Mouse (Mus musculus) midbrain, embryonic 15.5 days (tissue): ENCODE results near the gene Gm10073. TPM values are rescaled to one million over a fixed set of nuclear protein-coding genes. Genes with fewer than 3 reads are reported as not detected.
"Not testable (repeated sequence)": the region's sequence is repeated elsewhere in the genome, so short reads cannot be mapped to it uniquely, and the experiment has no call there.

Experiments used
- ATAC-seq: fragments of 200-750 bp; cut with Nextera tagmentation; replicated peaks from 2 replicates; pipeline ENCODE4 v1.8.0; 2017; ENCODE audit warnings: moderate TSS enrichment
- H3K27ac ChIP-seq: fragments of 300-500 bp; sonication (generic); 2 replicates; pipeline ENCODE4 v1.5.1; 2015; ENCODE audit warnings: mild to moderate bottlenecking, inconsistent platforms
- H3K27me3 ChIP-seq: fragments of 300-500 bp; sonication (generic); replicated peaks from 2 replicates; pipeline ENCODE4 v1.6.1; 2015; ENCODE audit warnings: inconsistent platforms
- H3K36me3 ChIP-seq: fragments of 300-500 bp; sonication (generic); replicated peaks from 2 replicates; pipeline ENCODE4 v1.6.1; 2015; ENCODE audit warnings: inconsistent platforms
- H3K4me1 ChIP-seq: fragments of 300-500 bp; sonication (generic); 2 replicates; pipeline ENCODE4 v1.6.1; 2015; ENCODE audit warnings: inconsistent platforms
- H3K4me2 ChIP-seq: fragments of 300-500 bp; sonication (generic); 2 replicates; pipeline ENCODE4 v1.6.1; 2015; ENCODE audit warnings: inconsistent platforms, mild to moderate bottlenecking, moderate library complexity
- H3K4me3 ChIP-seq: fragments of 300-500 bp; sonication (generic); 2 replicates; pipeline ENCODE4 v1.5.1; 2015; ENCODE audit warnings: mild to moderate bottlenecking, inconsistent platforms
- H3K9ac ChIP-seq: fragments of 300-500 bp; sonication (generic); 2 replicates; pipeline ENCODE4 v1.6.1; 2015; ENCODE audit warnings: mild to moderate bottlenecking, inconsistent platforms
- H3K9me3 ChIP-seq: fragments of 300-500 bp; sonication (generic); 2 replicates; pipeline ENCODE4 v1.6.1; 2016; ENCODE audit warnings: inconsistent platforms
- WGBS: fragments of 180-500 bp; shearing (Covaris S2); methylation state at CpG from one replicate; pipeline ENCODE4 v1.1.7; 2015; ENCODE audit warnings: mixed read lengths; 5-methylcytosine and 5-hydroxymethylcytosine counted together
- polyA plus RNA-seq: library from polyadenylated mRNA; unstranded; fragments of >200 nt; fragmentation: Nextera tagmentation; extraction: Ambion mirVana; gene quantifications from 2 replicates; pipeline ENCODE4 v1.2.1, GENCODE M21; 2015

Gm10073 gene
- polyA plus RNA-seq, 1 experiment from 2014 or later = 5.7 TPM

GRCm38 (mm10) chr8:106588443-106589431, 15.5 kb upstream of the Gm10073 start:
- Histone ChIP-seq H3K27ac (no peak overlapping the region), H3K27me3 (no peaks in the 10 kb centered on the region), H3K9ac (no peak overlapping the region), H3K4me1 (no peaks in the 10 kb centered on the region), H3K9me3 (no peaks in the 10 kb centered on the region), H3K4me3 (no peak overlapping the region), H3K4me2 (no peak overlapping the region), H3K36me3 (no peaks in the 10 kb centered on the region)
- no peak for ATAC-seq
- 65% methylated on average over 3 of the region's 3 CpGs for WGBS

DNA sequence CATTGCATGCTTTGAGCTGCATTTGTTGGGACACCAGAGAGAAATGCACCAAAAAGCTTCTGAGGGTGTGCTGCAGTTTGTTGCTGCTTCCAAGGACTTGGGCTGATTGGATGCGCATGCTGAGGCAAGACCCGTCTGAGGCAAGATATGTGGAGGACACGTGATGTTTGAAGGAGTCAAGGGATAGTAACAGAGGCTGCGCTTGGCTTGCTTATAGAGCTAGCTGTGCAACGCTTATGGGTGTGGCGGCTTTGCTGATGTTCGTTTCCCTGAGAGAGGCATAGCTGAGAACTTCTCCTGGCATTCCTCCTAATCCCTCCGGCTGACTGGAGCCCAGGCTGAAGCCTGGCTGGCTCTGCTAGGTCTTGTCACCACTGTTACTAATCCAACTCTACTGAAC, 13.6 kb upstream of the Gm10073 start:
- no peak for ATAC-seq
- Histone ChIP-seq H3K9me3 (no peaks in the 10 kb centered on the region), H3K27me3 (no peaks in the 10 kb centered on the region), H3K4me2 (no peak overlapping the region), H3K4me3 (no peak overlapping the region), H3K4me1 (no peaks in the 10 kb centered on the region), H3K36me3 (no peaks in the 10 kb centered on the region), H3K9ac (no peak overlapping the region), H3K27ac (no peak overlapping the region)
- 77% methylated on average over 8 of the region's 8 CpGs for WGBS

GRCm38 (mm10) chr8:106585671-106586037, 12.4 kb upstream of the Gm10073 start:
- H3K9ac ChIP-seq = no peak overlapping the region
- no peaks in the 10 kb centered on the region for H3K27me3 ChIP-seq
- no peaks in the 10 kb centered on the region for H3K4me1 ChIP-seq
- WGBS = 90% methylated on average over 3 of the region's 3 CpGs
- H3K9me3 ChIP-seq = no peaks in the 10 kb centered on the region
- H3K4me3 ChIP-seq = no peak overlapping the region
- no peak overlapping the region for H3K27ac ChIP-seq
- no peaks in the 10 kb centered on the region for H3K36me3 ChIP-seq
- no peak overlapping the region for H3K4me2 ChIP-seq
- ATAC-seq = no peak

DNA sequence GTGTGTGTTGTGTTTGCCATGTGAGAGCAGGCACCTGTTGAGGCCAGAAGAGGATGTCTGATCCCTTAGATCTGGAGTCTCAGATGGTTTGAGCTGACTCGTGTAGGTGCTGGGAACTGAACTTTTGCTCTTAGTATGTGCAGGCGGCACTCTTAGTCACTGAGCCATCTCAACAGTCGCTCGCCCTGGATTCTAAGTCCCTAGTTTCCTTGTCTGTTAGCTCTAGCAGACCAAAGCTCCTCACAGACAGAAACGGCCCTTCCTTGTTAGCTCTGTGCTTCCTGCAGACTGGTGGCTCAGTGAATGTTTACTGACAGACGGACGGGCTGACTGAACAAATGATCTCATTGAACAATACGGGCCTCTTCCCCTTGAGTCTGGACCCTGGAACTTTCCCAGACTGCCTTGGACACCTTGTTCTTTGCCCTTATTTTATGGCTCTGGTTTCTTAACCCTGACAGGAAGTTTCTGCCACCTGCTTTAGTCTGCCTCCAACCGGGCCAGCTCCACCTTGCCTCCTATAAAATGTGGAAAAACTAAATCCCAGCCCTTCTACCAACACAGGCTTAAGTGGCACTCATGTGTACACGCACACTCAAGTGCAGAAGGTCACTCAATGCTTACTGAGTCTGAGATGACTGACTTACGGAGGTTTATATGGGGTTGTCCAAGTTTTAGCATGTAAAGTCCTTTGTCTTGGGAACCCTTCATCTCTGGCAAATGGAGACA, 11.8 kb upstream of the Gm10073 start:
- H3K27ac ChIP-seq = no peak overlapping the region
- H3K9me3 ChIP-seq = no peaks in the 10 kb centered on the region
- H3K36me3 ChIP-seq = no peaks in the 10 kb centered on the region
- no peak overlapping the region for H3K4me3 ChIP-seq
- no peak overlapping the region for H3K4me2 ChIP-seq
- no peaks in the 10 kb centered on the region for H3K4me1 ChIP-seq
- no peak overlapping the region for H3K9ac ChIP-seq
- no peaks in the 10 kb centered on the region for H3K27me3 ChIP-seq
- WGBS = 80% methylated on average over 11 of the region's 11 CpGs
- no peak for ATAC-seq

DNA sequence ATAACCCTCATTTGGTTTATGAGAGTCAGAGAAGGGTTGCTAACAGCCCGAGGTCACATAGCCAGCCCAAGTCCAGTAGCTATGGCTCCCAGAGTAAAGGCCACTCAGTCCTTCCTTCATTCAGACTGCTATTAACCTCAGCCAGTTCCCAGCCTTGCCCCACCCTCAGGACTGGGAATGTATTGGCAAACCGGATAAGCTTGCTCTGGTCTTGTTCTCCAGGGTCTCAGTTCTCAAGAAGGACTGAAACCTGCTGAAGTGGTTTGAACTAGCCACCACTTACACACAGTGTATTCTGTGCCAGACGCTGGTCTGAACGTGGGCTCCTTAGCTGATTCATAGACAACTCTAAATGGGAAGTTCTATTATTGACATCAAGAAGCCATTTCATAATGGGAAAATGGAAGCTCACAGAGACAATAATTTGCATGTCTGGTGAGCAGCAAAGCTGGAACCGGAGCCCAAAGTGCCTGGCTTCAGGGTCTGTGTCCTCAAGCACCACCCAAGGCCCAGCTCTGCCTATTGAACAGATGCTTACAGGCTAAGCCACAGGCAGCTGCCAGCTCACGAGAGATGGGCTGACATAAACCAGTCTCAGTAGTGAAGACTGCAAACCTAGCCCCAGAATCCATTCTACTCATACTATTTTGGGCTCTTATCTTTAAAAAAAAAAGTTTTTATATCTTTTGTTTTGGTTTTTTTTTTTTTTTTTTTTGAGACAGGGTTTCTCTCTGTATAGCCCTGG, 8.3 kb upstream of the Gm10073 start:
- no peaks in the 10 kb centered on the region for H3K27me3 ChIP-seq
- H3K27ac ChIP-seq = no peak overlapping the region
- H3K4me3 ChIP-seq = no peak overlapping the region
- ATAC-seq = no peak
- WGBS = 78% methylated on average over 6 of the region's 6 CpGs
- no peaks in the 10 kb centered on the region for H3K9me3 ChIP-seq
- H3K9ac ChIP-seq = no peak overlapping the region
- no peak overlapping the region for H3K4me2 ChIP-seq
- H3K4me1 ChIP-seq = no peaks in the 10 kb centered on the region
- no peaks in the 10 kb centered on the region for H3K36me3 ChIP-seq

- Histone ChIP-seq H3K4me2 (no peak overlapping the region), H3K9ac (no peak overlapping the region), H3K9me3 (no peaks in the 10 kb centered on the region), H3K4me1 (no peaks in the 10 kb centered on the region), H3K36me3 (no peaks in the 10 kb centered on the region), H3K27me3 (no peaks in the 10 kb centered on the region), H3K27ac (no peak overlapping the region), H3K4me3 (no peak overlapping the region)
- ATAC-seq = no peak
- 73% methylated on average over 2 of the region's 2 CpGs for WGBS
These were observed 6.2 kb upstream of the Gm10073 start for GRCm38 (mm10) chr8:106579510-106579909.

DNA sequence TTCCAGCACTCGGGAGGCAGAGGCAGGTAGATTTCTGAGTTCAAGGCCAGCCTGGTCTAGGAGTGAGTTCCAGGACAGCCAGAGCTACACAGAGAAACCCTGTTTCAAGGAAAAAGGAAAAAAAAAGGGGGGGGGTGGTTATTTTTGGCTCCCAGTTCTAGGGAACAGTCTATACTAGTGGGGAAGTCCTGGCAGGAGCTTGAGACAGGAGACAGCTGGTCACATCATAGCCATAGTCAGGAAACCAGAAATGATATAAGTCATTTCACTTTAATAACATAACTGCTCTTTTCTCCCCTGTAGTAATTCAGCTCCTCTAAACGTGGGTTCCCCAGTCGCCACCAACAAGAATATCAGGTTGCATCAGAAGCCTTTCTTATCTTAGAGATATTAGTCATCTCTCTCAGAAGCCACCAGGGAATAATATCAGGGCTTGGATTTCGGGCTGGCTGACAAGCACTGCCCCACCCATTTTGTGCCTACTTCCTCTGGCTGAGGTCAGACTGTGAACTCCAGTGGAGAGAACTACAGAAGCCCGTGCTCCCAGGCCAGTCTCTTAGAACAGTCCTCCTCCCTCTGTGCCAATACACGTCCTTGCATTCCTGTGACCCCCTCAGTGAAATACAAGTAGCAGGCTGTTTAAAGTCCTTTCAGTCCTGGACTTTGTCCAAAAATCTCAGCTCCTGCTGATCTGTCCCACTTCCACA, 3.7 kb upstream of the Gm10073 start:
- H3K4me2 ChIP-seq = no peak overlapping the region
- no peak overlapping the region for H3K9ac ChIP-seq
- no peak overlapping the region for H3K4me3 ChIP-seq
- H3K27ac ChIP-seq = no peak overlapping the region
- WGBS = 50% methylated on average over 6 of the region's 6 CpGs
- no peaks in the 10 kb centered on the region for H3K27me3 ChIP-seq
- H3K4me1 ChIP-seq = no peaks in the 10 kb centered on the region
- H3K9me3 ChIP-seq = no peaks in the 10 kb centered on the region
- H3K36me3 ChIP-seq = no peaks in the 10 kb centered on the region
- no peak for ATAC-seq

DNA sequence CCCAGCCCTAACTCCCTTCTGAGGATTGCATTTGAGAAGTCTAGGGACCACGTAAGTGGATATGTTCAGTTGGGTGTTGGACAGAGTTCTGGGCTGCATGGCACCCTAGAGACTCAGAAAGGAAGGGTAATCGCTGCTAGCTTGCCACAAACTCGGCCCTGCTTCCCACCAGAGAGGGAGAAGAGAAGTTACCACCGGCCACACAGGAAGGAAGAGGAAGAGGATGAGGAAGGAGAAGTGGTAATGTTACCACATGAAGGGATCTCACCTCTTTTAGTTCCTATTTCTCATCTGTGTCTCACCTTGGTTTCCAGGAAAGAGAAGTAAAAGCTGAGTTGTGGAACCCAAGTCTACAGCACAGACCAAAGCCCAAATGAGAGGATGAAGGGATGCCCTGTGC, 1.0 kb upstream of the Gm10073 start:
- Histone ChIP-seq H3K27me3 (no peaks in the 10 kb centered on the region), H3K9me3 (no peaks in the 10 kb centered on the region), H3K4me3 (no peak overlapping the region), H3K4me1 (no peaks in the 10 kb centered on the region), H3K4me2 (no peak overlapping the region), H3K9ac (no peak overlapping the region), H3K27ac (no peak overlapping the region), H3K36me3 (no peaks in the 10 kb centered on the region)
- 92% methylated on average over 4 of the region's 4 CpGs for WGBS
- ATAC-seq = no peak

DNA sequence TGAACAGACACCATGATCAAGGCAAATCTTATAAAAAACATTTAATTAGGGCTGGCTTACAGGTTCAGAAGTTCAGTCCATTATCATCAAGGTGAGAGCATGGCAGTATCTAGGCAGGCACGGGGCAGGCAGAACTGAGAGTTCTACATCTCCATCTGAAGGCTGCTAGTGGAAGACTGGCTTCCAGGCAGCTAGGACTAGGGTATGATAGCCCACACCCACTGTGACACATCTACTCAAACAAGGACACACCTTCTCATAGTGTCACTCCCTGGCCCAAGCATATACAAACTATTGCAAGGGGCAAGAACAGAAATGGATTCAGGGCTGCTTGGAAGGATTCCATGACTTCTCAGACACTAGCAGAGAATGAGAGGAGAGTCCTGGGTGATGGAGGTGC, 1.1 kb downstream of the Gm10073 start:
- not testable (repeated sequence) for H3K4me3 ChIP-seq, H3K27me3 ChIP-seq, H3K27ac ChIP-seq, H3K4me2 ChIP-seq, H3K9ac ChIP-seq, H3K36me3 ChIP-seq, H3K4me1 ChIP-seq, ATAC-seq, H3K9me3 ChIP-seq
- 84% methylated on average over 1 of the region's 1 CpGs for WGBS

DNA sequence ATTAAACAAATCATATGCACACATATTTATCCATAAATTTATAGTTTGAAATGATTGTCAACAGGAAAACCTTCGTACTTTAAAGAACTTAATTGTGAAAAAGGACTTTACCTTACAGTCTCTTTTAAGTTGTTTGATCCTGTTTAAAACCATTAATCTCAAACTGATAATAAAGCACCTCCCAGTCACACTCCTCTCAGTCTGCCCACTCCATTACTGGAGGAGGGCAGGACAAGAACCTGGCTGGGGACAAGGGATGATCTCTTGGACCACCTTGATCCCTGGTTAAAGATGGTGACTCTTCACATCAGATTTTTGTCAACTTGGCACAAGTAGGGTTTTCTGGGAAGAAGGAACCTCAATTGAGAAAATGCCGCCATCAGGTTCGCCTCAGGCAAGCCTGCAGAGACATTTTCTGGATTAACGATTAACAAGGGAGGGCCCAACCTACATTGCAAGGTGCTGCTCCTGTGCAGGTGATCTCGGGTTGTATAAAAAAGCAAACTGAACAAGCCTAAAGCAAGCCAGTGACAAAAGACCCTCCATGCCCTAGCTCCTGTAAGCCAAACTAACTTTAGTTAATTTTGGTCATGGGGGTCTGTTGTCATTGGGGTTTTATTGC, 1.6 kb downstream of the Gm10073 start:
- Histone ChIP-seq H3K4me1 (no peaks in the 10 kb centered on the region), H3K9ac (no peak overlapping the region), H3K27ac (no peak overlapping the region), H3K36me3 (no peaks in the 10 kb centered on the region), H3K9me3 (no peaks in the 10 kb centered on the region), H3K4me2 (no peak overlapping the region), H3K4me3 (no peak overlapping the region), H3K27me3 (no peaks in the 10 kb centered on the region)
- ATAC-seq = no peak
- 89% methylated on average over 5 of the region's 5 CpGs for WGBS

DNA sequence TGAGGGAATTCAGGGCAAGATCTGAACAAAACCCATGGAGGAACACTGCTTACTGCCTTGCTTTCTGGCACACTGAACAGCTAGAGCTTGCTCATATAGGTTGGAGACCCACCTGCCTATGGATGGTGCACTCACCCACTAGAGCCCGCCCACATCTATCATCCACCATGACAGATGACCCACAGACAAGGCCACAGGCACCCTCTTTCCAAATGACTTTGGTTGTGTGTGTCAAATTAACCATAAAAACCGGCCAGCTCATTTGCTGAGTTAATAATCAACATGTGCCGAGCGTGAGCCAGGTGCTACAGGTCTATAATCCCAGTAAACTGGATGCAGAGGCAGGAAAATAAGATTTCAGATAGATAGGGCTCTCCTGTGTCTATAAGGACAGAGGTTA, 2.9 kb downstream of the Gm10073 start:
- Histone ChIP-seq H3K9me3 (no peaks in the 10 kb centered on the region), H3K4me2 (no peak overlapping the region), H3K27ac (no peak overlapping the region), H3K4me1 (no peaks in the 10 kb centered on the region), H3K9ac (no peak overlapping the region), H3K36me3 (no peaks in the 10 kb centered on the region), H3K4me3 (no peak overlapping the region), H3K27me3 (no peaks in the 10 kb centered on the region)
- WGBS = 89% methylated on average over 4 of the region's 4 CpGs
- no peak for ATAC-seq
